Mouse (Mus musculus): Measurements from ENCODE around the gene Foxi2. TPM values are rescaled to one million over a fixed set of nuclear protein-coding genes. Genes with fewer than 3 reads are reported as not detected.

The Foxi2 gene
- total RNA-seq (2021) = not detected
- long read RNA-seq = 0 reads

DNA sequence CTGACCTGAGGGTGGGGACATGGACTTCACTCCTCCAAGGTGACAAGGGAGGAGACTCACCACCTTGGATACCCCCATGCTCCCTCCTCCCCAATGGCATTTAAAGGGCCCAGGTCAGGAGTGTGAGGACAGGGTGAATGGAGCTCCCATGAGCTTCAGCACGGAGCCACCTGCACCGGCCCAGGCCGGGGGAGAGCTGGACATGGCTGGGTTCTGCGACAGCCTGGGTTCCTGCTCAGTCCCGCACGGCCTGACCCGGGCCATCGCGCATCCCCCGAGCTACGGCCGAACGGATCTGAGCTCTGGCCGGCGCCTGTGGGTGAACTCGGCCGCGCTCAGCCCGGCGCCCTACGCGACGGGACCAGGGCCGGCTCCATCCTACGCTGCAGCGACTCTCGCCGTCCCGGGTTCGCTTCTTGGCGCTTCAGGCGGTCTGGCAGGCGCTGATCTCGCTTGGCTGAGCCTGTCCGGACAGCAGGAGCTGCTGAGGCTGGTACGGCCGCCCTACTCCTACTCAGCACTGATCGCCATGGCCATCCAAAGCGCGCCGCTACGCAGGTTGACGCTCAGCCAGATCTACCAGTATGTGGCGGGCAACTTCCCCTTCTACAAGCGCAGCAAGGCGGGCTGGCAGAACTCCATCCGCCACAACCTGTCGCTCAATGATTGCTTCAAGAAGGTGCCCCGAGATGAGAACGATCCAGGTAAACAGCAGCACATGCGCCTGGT lies at the start of gene Foxi2:
Gene Foxi2, plus strand, starts transcription at position 72 of the 729 bp plus-strand sequence.
- DNase-seq (ENCODE audit: low spot score in 2 of 2) = peak; percentile 29 to 34

DNA sequence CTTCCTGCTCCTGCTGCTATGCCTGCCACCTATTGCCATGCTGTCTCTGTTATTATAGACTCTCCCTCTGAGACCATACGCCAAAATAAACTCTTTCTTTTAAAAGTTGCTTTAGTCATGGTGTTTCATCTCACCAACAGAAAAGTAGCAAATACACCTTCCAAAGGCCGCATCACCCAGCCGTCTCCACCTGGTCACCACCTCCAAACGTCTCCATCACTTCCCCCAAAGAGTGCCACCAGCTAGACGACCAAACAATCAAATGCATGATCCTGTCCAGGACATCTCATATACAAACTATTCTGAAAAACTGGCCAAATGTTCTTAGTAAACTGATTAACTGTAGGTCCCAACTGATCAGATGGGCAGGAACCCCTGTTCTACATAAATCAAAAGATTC lies 45.5 kb upstream of the Foxi2 start:
- DNase-seq (ENCODE audit: low spot score in 2 of 2) = no peak

DNA sequence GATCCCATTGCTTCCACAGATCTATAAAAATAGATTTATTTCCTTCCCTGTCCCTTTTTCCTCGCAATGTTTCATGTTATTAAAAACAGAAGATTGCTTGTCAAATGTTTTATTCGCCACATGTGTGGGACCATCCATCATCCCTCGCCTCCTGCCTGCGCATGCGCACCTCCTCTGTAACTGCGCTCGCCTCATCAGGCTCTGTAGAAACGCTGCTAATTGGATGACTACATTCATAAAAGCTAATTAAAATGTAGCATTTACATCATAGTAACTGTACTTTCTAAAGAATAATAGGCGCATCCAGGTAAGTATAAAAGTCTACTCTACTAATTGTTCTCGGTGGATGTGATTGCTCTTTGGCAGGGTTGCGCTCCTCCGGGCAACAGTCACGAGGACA lies 34.1 kb upstream of the Foxi2 start:
- peak; percentile 26 to 40 for DNase-seq (ENCODE audit: low spot score in 2 of 2)

DNA sequence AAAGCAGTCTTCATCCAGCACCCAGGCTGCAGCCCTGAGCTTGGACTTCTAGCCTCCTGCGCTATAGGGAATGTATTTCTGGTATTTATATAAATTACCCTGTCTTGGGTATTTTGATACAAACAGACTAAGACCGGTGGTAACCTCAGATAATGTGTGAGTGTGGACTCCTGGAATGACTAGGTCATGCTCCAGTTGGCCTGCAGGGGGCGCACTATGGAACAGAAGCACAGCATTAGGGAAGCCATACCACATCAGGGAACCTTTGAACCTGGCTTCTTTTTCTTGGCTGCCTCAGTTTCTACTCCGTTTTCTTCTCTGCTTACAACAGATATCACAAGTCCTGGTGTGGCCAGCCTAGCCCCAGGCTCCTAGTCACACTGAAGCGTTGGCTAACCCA lies 33.2 kb upstream of the Foxi2 start:
- DNase-seq (ENCODE audit: low spot score in 2 of 2) = no peak

DNA sequence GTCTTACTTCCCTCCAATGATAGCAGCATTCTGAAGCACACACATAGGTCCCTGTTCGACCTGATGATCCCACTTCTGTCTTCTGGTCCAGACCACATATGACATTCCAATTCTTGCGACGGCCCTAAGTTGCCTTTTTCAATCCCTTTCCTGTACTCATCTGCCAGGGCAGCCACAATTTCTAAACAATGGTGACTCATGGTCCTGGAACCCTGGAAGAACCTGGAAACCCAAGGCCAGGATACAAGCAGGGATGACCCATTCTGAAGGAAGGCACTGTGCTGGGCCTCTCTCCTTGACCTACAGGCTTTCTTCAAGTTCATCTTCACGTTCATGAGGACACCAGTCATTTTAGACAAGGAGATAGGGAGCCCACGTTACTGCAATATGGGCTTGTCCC lies 31.8 kb upstream of the Foxi2 start:
- DNase-seq (ENCODE audit: low spot score in 2 of 2) = no peak

DNA sequence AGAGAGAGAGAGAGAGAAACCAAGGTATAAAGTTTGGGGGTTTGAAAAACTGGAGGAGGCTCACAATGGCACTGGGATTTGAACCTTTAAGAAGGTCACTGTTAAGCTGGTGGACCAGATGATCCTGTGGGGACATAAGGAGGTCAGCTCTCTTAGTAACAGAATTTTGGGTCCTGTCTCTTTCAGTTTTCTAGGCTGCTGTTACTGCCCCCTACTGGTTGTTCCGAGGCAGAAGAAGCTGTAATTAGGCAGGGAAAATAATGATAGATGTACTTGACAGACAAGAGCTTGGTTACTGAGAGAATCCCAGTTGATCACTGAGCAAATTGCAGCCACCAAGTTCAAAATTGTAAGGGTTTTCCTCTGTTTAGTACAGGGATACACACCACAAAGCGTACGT lies 21.1 kb upstream of the Foxi2 start:
- no peak for DNase-seq (ENCODE audit: low spot score in 2 of 2)

DNA sequence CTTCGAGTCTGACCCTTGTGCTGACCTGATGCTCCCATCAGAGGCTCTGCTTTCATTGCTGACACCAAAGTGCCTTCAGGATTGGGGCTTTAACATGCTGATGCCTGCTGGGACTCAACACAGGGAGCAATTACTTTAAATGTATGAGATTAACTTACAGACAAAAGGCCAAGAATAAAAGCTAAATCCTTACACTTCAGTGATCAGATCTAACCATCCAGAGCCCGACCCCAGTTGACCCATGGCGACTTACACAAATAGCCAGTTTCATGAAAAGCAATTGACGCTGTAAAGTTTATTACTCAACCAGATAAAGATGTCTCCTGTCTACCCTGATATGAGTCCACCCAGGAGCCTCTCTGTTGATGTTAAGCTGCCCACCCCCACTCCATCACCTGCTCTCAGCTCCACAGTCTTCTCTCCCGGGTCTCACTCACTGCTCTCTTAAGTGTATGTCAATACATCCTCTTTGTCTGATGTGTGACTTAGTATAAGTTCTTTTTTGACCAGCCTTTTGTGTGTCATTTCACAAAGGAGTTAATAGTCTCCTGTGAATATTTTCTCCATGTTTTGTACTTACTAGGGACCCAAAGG lies 17.1 kb upstream of the Foxi2 start:
- no peak for DNase-seq (ENCODE audit: low spot score in 2 of 2)

DNA sequence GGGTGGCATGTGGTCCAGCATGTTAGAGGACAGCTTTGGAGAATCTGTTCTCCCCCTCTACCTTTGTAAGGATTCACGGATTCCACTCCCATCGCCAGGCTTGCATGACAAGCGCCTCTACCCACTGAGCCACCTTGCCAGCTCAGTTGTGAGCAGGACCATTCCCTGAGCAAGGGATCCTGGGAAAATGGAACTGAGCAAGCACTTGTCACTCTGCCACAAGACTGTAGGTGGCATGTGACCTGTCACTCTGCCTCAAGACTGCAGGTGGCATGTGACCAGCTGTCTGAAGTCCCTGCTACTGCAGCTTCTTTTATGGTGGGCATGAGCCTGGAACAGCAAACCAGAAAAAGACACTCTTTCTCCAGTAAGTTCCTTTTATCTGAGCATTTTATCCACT lies 15.7 kb upstream of the Foxi2 start:
- no peak for DNase-seq (ENCODE audit: low spot score in 2 of 2)

DNA sequence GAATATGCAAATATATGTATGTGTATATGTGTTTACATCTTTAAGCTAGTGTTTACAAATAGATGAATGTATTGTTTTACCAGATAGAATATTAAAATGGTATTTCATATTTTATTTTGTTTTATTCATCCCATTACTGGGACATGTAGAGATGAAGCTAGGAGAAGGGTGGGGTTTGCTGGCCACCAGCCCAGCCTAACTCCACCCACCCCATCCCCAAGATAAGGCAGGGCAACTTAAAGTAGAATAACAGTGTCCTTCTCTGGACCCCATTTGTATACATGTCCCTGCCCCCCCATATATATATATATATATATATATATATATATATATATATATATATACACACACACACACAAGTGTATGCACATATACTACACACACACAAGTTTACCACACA lies 14.9 kb upstream of the Foxi2 start:
- no peak for DNase-seq (ENCODE audit: low spot score in 2 of 2)

DNA sequence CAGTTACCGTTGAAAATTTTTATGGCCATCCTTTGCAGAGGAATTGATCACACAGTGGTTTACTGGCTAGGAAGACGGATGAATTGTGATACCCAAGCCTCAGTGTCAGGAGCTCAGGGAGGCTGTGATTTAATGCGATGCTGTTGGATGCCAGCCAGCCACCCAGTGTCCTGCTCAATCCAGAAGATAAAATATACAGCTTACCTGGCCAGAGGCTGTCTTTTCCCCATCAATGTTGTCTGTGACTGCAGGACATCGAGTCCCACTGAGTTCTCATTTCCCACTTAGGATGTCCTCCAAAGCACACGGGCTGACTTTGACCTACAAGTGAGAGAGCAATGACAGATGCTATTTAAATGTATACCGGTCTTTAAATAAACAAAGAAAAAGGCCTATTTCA lies 13.0 kb upstream of the Foxi2 start:
- no peak for DNase-seq (ENCODE audit: low spot score in 2 of 2)

DNA sequence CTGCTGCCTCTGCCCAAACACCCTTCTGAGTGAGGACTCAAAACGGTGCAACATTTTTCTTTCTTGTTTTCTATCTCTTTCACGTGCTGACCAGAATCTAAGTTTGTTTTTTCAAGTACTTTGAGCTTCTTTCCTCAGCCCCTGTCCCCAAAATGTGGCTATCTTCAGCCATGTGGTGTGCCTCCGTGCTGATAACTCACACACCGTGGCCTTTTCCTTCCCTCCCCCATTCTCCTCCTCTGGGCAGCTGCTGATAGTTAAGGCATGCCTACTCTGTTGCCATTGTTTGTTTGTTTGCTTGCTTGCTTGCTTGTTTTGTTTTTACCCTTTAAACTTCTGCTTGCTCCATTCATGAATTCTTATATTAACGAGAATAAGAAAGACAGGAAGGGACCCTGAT lies 12.2 kb upstream of the Foxi2 start:
- DNase-seq (ENCODE audit: low spot score in 2 of 2) = no peak

DNA sequence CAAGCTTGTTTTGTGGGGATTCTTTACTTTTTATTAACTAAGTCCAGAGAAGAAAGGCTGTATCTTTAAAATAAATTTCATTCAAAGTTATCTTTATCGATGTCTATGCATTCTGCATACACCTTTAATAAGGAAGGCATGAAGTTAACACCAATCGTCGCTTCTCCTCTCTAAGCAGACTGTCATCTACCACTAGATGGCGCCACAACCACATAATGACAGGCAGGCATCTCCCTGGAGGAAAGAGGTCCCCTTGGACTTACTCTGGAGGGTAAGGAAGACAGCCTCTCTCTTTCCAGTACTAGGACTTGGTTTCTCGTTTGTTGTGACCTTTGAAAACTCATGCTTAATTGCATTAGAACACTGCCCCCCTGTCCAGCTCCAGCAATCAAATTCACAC lies 6.7 kb upstream of the Foxi2 start:
- DNase-seq (ENCODE audit: low spot score in 2 of 2) = peak; percentile 86 to 89

DNA sequence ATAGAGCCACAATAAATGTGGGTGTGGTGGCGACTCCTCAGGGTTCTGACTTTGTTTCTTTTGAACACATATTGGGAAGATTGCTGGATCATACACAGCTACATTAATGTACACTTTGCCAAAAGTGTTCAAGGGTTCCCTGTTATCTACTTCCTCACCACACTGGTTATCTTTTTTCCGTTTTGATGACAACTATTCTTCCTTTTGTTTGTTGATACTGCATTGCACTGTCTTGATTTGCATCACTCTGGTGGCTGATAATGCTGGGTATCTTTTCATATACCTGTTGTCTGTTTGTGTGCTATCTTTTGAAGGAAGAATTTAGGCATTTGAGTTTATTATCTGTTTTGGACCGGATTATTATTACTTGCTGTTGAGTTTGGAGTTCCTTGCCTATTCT lies 3.3 kb upstream of the Foxi2 start:
- no peak for DNase-seq (ENCODE audit: low spot score in 2 of 2)

DNA sequence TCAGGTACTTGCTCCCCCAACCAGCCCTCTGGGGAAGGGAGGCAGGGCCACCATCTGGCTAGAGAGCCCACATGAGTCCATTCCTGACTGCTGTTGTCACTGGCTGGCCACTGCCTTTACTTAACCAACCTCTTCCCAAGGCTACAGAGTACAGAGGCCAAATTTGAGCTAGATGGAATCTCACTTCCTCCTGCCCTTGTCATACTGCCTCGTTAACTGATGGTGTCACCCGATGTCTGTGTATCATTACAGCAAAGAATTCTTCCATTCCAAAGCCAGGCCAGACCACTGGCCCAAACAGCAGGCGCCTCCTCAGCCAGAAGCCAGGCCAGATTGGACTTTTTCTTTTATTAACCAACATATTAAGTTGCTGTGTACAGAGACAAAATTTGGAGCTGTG lies 1.6 kb upstream of the Foxi2 start:
- DNase-seq (ENCODE audit: low spot score in 2 of 2) = no peak

DNA sequence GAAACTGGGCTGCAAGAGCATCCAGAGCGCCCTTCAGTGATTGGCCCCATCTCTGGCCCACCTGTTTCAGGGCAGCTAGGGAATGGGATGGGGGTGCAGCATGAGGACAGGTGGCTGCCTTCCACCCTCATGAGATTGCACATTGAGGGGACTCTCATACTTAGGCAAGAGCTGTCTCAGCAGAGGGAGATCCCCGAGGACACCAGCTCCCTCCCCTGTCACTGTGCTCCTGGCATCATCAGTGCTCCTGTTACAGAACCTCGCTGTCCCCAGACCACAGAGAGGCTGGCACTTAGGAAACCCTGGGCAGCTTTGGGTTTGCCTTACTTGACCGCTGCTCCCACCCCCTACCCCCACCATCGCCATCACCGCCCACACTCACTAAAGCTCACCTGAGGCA lies 2.2 kb downstream of the Foxi2 start:
- DNase-seq (ENCODE audit: low spot score in 2 of 2) = no peak

DNA sequence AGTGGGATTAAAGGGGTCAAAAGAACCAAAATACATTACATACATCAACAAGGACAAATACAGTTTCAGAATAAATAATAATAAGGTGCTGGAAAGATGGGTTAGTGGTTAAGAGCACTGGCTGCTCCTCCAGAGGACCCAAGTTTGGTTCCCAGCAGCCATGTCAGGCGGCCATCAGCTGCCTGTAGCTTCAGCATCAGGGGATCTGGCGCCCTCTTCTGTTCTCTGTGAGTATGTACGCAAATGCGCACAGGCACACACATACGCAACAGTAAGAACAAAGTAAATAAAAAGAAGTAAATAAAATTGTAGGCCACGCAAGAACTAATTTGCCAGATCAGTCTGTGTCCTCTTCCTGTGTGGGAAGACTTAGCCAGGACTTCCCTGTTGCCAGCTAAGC lies 18.7 kb downstream of the Foxi2 start:
- DNase-seq (ENCODE audit: low spot score in 2 of 2) = no peak

DNA sequence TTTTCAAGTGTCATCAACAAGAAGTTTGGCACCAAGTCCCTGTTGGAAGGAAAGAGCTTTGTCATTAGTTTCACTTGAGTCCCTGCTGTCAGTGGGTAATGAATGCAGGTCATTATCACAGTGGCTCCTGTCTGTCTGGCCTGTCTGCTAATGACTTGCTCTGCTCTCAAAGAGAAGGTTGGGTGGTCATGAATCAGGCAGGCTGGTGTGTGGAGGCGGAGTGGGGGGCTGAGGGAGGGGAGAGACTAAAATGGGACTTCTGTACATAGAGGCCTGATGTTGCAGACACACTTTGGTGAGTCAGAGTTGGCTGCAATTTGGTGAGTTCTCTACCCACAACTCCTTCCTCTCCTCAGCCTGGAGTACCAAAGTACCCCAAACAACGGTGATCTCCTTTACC lies 20.8 kb downstream of the Foxi2 start:
- DNase-seq (ENCODE audit: low spot score in 2 of 2) = no peak

DNA sequence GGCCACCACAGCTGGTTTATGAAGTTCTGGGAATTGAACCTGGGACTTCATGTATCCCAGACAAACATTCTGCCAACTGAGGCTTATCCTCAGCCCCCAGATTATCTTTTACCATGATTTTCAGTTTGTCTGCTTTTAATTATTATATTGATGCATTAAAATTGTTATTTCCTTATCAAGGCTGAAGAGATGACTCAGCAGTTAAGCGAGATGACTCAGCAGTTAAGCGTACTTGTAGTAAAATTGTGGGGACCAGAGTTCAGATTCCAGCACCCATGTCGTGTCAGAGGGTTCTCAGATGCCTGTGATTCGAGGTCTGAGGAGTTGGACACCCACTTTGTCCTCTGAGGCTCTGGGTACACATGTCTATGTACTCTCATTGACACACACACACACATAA lies 33.8 kb downstream of the Foxi2 start:
- DNase-seq (ENCODE audit: low spot score in 2 of 2) = no peak

DNA sequence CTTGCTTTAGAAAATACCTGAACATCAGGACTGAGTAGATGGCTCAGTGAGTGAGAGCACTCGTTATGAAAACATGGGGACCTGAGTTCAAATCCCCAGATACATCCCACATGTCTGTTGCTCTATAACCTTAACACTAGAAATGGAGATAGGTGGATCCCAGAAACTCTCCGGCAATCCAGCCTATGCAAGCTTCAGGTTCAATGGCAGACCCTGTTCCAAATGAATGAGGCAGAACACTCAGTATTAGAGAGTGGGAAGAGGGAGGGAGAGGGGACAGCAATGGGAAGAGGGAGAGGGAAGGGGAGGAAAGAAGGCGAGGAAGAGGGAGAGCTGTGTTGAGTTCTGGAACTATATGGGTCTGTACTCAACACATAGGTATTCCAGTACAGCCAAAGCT lies 41.2 kb downstream of the Foxi2 start:
- DNase-seq (ENCODE audit: low spot score in 2 of 2) = no peak

DNA sequence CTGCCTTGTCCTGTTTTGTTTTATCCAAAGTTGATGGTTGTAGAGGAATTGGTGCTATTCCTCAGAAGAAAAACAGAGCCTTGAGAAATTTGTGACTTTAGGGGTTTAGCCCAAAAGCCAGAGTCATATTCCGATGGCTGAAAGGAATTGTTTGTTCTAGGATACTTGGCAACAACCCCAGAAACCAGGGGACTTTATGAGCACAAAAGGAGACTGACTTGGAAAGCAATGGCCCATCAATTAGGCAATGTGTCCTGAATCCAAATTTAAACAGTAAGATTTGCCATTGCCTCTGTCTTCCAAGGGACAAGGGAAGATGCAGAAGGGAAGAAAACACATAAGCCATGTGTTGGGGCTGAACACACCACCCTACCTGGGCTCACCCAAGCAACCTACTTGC lies 42.3 kb downstream of the Foxi2 start:
- no peak for DNase-seq (ENCODE audit: low spot score in 2 of 2)

DNA sequence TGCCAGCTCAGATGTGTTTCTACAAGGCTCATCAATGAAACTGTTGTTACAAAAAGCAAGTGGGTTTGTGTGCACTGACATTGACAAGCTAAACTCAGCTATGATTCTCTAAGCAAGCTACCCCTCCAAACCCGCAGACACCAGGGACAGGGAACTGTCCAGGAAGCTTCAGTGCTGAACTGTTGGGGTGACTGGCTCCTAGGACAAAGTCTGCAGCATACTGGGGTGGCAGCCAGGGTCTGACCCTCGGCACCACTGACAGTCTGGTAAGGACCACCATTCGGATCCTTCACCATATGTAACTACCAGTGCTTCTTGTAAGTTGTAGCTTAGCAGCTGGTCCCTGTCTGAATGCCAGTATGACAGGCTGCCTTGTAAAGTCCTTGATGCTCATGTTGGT lies 43.6 kb downstream of the Foxi2 start:
- no peak for DNase-seq (ENCODE audit: low spot score in 2 of 2)
